Mouse (Mus musculus): ENCODE measurements at regions not wholly inside any gene's neighbourhood (a gene's known extent, or its start where the extent isn't known, plus 50 kb on each side); places are given as distances from the start of the nearest gene placed in this dataset.

DNA sequence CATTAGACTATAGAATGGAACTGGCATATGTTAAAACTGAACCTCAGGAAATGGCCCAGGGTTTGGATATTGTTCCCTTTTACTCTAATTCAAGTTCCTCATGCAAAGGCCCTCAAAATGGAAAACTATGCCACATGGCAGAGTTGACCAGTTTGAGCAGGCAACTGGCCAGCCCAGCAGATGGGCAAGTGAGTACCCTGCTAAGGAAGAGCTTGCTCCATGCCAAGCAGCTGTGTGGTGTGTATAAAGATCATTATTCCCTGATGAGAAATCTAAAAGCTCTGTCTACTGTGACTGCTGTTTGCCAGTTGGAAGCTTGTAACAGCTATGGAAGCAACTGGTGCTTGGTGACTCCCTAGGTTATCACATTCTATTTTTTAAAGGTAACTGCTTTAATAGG is 453.4 kb upstream of the Foxg1 start:
- DNase-seq (ENCODE audit: low spot score in 2 of 2) = peak; percentile 31 to 32

DNA sequence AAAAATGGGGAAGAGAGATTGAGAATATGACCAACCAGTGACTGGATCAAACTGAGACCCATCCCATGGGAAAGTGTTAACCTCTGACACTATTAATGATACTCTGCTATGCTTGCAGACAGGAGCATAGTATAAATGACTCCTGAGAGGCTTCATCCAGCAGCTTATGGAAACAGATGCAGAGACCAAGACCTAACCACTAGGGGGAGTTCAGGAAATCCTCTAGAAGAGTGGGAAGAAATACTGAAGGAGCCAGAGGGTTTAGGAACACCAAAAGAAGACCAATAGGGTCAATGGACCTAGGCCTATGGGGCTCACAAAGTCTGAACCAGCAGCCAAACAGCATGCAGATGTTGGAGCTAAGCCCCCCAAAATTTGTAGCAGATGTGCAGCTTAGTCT is 436.0 kb upstream of the Foxg1 start:
- no peak for DNase-seq (ENCODE audit: low spot score in 2 of 2)

DNA sequence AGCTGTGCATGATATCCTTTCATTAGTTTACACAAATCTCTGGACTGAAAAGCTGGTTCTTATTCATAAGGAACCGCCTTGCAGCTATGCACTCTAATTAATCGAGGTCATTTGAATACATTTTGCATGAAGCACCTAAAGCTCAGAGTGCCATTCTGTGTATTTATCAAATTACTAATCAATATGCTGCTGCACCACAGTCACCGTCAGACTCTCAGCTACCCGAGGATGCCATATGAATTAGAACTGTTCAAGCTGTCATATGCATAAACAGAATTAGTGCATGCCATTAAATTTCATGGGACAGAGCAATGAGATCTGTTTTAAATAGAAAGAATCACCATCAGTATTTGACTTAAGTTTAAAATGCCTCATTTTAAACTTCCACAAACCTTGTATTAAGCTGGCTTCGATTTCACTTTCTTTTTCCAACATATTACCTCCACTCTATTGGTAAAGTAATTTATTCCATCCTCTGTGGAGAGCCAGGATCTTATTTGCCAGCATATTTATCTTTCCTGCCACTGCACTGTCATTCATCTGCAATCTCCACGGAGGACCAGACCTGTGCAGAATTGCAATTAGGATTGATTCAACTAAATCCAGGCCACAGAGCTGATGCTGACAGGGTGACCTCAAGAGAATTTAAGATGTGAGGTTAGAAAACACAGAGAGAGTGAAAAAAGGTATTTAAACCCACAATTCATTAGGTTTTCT is 423.0 kb upstream of the Foxg1 start:
- DNase-seq (ENCODE audit: low spot score in 2 of 2) = no peak

DNA sequence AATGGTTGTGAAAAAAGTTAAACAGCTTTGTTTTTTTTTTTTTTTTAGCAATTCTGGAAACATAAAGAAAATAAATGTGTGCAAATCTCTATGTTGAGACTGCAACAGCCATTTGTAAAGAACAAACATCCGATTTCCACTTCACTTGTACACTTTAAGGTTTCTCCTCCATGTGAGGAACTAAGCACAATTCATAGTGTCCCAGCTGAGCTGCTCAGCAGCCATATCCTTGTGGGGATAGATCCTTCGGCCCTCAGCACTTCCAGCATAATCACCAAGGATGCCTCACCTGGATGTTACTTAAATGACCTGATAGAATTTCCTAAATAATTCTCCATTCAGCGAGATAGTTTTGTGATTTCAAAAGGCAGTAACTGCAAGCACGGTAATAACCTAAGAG is 422.4 kb upstream of the Foxg1 start:
- DNase-seq (ENCODE audit: low spot score in 2 of 2) = no peak

DNA sequence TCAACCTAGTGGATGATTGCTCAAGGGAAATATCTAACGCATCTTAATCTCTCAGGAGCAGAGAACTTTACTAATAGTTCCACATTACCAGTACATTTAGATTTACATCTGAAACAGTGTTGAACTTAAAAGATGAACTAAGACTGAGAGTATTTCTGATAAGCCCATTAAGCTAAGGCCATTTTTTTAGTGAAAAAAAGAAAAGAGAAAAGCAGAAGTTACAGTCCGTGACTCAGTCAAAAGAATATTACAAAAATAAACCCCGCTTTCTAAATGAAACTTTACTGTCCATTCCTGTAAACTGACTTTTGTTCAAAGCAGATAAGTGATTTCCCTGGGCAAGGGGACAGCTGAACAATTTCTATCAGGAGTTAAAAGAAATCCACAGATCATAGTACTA is 419.0 kb upstream of the Foxg1 start:
- DNase-seq (ENCODE audit: low spot score in 2 of 2) = no peak

Measured in right cerebral cortex, postnatal 10 days (tissue).